Mouse (Mus musculus) adrenal gland, postnatal 25 days (tissue): ENCODE results near the gene Eif3d. TPM values are rescaled to one million over a fixed set of nuclear protein-coding genes. Genes with fewer than 3 reads are reported as not detected.
"Not testable (repeated sequence)": the region's sequence is repeated elsewhere in the genome, so short reads cannot be mapped to it uniquely, and the experiment has no call there.

Experiments used
- DNase-seq: peaks from one replicate; pipeline ENCODE4 v3.0.0; 2021; ENCODE audit warnings: mixed read lengths
- long read RNA-seq: library from polyadenylated mRNA; stranded (forward); transcript quantifications from one replicate; pipeline ENCODE4 v2.0.0, GENCODE M21; 2021
- total RNA-seq: library from RNA; stranded (reverse); gene quantifications from 2 replicates; pipeline ENCODE4 v1.2.3, GENCODE M21; 2021

Gene Eif3d
- 140 and 156 TPM in 2 replicates for total RNA-seq
- long read RNA-seq, transcript Eif3d-201 (15 exons, 1,899 nt) = major isoform, 191 of 229 reads
- long read RNA-seq, partial matches to known transcripts = 14 of 229 reads
- long read RNA-seq, other reads (novel, unspliced or antisense) = 24 of 229 reads

GRCm38 (mm10) chr15:77970470-77971292, at the start of gene Eif3d:
Gene Eif3d (minus strand): TSS chr15:77970813.
- DNase-seq = peak; percentile 96

- DNase-seq = no peak
Observed at GRCm38 (mm10) chr15:78014046-78014445, 43.4 kb upstream of the Eif3d start.

- not testable (repeated sequence) for DNase-seq
Observed at GRCm38 (mm10) chr15:78008206-78008605, 37.6 kb upstream of the Eif3d start.

GRCm38 (mm10) chr15:78003929-78004328, 33.3 kb upstream of the Eif3d start:
- DNase-seq = peak; percentile 39

GRCm38 (mm10) chr15:78001400-78001799, 30.8 kb upstream of the Eif3d start:
- no peak for DNase-seq

- DNase-seq = peak; percentile 85
Observed at GRCm38 (mm10) chr15:77988541-77988940, 17.9 kb upstream of the Eif3d start.

GRCm38 (mm10) chr15:77983391-77983790, 12.8 kb upstream of the Eif3d start:
- DNase-seq = no peak

GRCm38 (mm10) chr15:77982195-77982939, 11.8 kb upstream of the Eif3d start:
- peak; percentile 82 for DNase-seq

GRCm38 (mm10) chr15:77981181-77981680, 10.6 kb upstream of the Eif3d start:
- peak; percentile 41 for DNase-seq

- DNase-seq = no peak
Observed at GRCm38 (mm10) chr15:77979427-77979865, 8.8 kb upstream of the Eif3d start.

GRCm38 (mm10) chr15:77977663-77978062, 7.0 kb upstream of the Eif3d start:
- DNase-seq = peak; percentile 68

- DNase-seq = no peak
Observed at GRCm38 (mm10) chr15:77974165-77974841, 3.7 kb upstream of the Eif3d start.

GRCm38 (mm10) chr15:77969940-77970469, 608 bp downstream of the Eif3d start:
- no peak for DNase-seq

GRCm38 (mm10) chr15:77965117-77965528, 5.5 kb downstream of the Eif3d start:
- no peak for DNase-seq

GRCm38 (mm10) chr15:77962447-77962846, 8.2 kb downstream of the Eif3d start:
- no peak for DNase-seq

GRCm38 (mm10) chr15:77960693-77961092, 9.9 kb downstream of the Eif3d start:
- no peak for DNase-seq

GRCm38 (mm10) chr15:77958071-77958470, 12.5 kb downstream of the Eif3d start:
- DNase-seq = no peak

GRCm38 (mm10) chr15:77957625-77958024, 13.0 kb downstream of the Eif3d start:
- DNase-seq = no peak

GRCm38 (mm10) chr15:77956404-77956901, 14.2 kb downstream of the Eif3d start, which contains the start of gene Foxred2:
Gene Foxred2 (minus strand): TSS chr15:77956722.
- DNase-seq = peak; percentile 89

- DNase-seq = peak; percentile 21
Observed at GRCm38 (mm10) chr15:77955440-77956403, 14.9 kb downstream of the Eif3d start.
